Mouse (Mus musculus): ENCODE measurements around the gene Alg9.

The Alg9 gene

DNA sequence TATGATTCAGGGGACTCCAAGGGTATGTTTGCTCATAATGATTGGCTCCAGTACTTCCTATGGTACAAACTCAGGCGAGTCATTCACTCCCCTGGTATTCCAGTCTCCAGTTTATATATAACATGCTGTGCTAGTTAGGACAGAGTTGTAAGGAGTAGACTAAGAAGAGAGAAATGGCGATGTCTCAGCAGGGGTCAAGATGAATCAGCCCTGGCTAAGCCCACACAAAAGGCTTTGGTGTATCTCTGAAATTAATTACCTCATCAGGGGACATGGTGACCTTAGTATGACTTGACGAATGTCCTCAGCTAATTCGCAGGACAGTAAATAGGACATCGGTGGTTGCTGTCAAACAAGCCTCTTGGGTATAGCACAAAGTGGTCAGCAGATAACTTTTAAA, 18.1 kb upstream of the Alg9 start:
- no peak for DNase-seq (ENCODE audit: low spot score in 2 of 2)

DNA sequence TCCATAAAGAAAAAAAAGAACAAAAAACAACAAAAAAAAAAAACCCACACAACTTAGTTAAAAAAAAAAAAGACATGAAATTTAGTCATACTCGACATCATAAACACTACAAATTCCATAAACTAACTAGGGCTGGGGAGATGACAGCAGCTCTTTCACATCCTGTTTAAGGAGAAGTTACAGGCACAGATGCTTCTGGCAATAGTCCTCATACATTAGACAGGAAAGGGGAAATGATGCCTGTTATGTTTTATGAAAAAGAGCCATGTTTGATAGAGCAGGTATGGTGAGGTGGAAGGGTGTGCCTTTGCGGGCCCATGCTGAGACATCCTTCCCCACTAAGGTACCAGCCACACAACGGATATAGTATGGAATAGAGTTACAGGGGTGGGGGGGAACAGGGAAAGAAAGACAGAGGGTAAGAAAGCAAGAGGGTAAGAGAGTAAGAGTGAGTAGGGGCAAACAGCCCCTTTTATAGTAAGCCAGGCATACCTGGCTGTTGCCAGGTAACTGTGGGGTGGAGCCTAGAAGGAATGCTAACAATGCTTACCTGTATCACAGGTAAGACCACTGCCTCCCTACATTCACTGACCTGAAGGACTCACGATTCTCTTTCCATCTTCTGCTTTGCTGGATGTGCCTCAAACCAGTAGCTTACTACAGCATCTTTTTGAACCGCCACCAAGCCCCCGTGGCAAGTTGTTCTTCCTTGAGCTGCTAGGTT, 13.1 kb upstream of the Alg9 start:
- no peak for DNase-seq (ENCODE audit: low spot score in 2 of 2)

DNA sequence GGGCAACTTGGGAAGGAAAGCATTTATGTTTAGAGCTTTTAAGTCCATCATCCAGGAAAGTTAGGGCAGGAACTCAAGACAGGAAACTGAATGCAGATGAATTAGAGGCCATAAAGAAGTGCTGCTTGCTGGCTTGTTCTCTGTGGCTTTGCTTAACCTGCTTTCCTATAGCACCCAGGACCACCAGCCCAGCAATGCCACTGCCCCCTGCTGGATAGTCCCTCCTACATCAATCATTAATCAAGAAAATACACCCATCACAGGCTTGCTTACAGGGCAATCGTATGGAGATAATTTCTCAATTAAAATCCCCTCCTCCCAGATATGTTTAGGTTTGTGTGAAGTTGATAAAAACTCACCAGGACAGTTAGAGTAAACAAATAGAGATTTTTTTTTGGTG, 11.5 kb upstream of the Alg9 start:
- DNase-seq (ENCODE audit: low spot score in 2 of 2), result no peak

DNA sequence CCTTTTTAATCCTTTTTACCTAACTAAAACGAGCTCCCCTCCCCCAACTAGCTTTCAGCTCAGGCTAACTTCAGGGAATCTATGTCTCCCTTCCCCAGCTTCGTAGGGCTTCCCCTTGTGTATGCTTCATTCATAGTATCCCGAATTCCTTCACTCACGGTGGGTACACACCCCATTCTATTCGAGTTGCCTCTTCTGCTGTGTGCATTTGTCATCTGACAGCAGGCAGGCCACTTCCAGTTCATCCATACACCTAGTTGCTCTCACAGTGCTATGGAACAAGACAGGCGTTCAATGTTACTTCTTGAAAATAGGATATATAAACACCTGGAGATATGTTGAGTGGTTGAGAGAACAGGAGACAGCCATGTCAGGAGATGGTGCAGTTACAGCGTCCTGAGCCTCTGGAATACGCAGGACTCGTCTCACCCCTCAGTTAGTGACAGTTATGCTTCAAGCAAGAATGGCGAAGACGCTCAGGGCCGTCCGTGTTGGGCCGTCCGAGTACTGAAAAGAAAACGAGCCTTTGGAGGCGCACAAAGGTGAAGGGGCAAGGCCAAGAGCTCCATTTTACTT, 7.2 kb upstream of the Alg9 start:
- no peak for DNase-seq (ENCODE audit: low spot score in 2 of 2)

DNA sequence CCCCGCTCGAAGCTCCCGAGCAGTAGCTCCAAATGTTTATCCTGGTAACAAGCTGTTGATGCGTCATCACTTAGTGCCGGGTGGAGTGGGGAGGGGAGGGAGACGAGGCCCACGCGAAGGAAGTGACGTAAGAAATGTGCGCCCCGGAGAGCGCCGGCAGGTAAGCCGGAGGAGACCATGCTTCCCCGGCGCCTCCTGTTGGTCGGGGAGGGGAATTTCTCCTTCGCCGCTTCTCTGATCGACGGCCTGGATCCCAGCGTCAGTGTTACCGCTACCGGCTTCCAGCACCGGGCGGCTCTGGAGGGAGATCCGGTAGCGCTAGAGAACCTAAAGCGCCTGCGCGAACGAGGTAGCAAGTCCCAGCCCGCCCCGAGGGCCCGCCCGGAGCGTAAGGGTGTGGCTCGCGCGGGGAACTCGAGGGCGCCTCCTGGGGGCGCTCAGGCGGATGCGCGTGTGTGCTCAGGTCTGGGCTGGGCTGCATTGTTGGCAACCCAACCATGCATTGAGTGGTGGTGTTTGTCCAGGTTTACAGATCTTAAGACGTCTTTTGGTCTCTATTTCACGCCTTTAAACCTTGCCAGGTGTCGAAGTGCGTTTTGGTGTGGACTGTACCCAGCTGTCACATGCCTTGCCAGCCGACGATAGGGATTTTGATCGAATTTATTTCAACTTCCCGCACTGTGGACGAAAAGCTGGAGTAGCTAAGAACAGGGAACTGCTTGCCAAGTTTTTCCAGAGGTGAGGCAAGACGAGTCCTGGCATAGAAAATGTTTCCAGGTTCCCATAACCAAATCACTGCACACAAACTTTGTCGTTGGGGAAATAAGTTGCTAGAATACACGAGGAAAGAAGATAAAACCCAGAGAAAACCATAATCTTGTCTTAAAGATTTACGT, 6.5 kb upstream of the Alg9 start, which contains the start of gene Fdxacb1:
Gene Fdxacb1 (plus strand): TSS at position 130 of the 896 bp plus-strand sequence.
- peak; percentile 98 to 99 for DNase-seq (ENCODE audit: low spot score in 2 of 2)

DNA sequence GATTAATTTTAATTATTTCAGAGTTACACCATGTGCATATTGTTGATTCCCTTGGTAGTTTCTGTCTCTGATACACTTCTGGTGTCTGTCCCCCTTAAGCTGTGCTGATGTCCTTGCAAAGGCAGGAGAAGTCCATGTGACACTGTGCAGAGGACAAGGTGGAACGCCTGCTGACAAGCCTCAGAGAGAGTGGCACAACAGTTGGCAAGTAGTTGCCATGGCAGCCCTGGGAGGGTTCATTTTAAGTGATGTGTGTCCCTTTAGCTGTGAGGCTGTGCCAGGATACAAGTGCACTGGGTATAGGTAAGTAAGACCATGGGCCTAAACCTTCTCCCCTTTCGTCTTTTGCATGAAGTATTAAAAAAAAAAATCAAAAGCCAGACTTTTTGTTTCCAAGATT, 4.8 kb upstream of the Alg9 start:
- DNase-seq (ENCODE audit: low spot score in 2 of 2), result no peak

DNA sequence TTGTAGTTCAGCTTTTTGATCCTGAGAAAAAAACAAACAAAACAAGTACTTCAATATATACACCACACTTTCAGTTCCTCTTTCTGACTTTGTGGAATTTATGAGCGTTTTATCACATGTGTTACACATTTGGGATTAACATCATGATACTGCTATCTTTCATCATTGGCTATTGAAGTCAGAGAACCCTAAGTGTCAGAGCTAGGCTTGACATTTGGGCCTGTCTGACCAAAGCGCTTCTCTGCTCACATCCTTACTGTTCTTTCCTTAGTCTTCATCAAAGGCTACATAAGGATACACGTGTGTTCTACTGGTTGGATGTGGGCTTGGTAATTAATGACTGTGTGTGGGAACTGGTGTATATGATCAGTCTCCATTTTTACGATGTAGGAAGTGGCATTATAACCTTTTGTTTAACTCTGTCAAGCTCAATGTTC, 775 bp upstream of the Alg9 start:
- DNase-seq (ENCODE audit: low spot score in 2 of 2), result no peak

DNA sequence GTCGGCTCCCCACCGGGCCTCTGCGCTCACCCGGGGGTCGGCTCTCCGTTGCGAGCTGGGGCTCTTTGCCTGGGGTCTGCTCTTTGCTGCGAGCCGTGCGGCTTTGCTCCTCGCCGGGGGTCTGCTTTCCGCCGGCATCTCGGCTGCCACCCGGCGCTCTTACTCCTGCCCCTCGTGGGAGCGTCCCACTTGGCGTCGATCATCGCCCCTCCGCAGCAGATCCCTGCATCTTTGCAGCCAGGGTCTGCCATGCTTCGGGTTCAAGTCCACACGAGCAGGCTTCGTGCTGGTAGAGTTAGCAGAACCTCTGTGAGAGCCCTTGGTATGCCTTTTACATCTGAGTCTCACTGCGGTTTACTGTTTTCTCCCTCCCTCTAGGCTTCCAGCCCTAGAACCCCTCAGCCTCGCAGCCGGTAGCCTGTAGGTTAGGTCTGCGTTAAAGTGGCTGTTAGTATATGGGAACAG, 875 bp downstream of the Alg9 start:
- DNase-seq (ENCODE audit: low spot score in 2 of 2), result no peak

DNA sequence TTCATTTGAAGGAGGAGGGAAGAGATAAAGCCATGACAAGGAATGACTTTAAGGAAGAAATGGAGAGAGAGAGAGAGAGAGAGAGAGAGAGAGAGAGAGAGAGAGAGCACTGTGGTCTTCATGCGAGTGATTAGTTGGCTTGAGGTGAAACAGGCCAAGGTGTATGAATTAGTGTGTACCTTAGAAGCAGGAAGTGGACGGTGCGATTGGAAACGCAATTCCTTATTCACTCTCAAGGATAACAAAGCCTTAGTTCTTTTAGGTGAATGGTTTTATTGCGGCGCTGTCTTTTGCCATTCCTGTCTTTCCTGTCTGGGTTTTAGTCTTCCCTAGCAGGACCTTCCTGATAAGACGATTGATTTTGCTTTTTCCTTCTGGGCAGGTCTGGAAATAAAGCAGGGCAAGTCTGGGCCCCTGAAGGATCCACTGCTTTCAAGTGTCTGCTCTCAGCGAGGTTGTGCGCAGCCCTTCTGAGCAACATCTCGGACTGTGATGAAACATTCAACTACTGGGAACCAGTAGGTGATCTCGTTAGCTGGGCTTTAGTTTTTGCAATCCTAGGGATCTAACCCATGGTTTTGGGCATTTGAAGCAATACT, 1.4 kb downstream of the Alg9 start:
- no peak for DNase-seq (ENCODE audit: low spot score in 2 of 2)

DNA sequence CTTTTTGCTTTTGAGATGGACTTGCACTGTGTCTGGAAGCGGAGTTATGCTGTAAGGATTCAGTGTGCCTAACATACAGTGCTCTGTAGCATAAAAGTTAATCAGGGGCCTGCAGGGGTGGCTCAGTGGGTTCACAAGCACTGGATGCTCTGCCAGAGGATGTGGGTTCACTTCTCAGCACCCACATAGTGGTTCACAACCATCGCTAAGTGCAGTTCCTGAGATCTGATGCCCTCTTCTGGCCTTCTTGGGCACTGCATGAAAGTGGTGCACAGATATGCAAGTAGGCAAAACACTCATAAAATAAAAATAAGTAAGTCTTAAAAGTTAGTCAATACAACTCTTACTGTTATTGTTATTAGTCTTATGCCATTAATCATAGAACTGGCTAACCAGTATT, 7.3 kb downstream of the Alg9 start:
- DNase-seq (ENCODE audit: low spot score in 2 of 2), result no peak

DNA sequence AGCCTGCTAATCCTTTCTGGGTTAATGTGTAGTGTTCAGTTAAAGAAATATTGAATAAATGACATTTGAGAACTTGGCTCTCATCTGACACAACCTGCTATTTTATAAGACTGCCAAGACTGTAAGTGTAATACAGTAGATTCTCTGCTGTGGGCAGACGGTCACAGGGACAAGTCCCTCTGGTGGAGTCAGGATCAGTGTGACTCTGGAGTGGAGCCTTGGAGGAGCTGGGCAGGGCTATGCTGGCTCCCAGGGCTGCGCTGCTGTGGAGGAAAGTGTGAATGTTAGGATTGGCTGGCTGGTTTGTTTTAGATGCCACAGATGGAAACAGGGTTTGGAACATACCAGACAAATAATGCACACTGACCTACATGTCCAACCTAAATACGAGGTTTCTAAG, 20.4 kb downstream of the Alg9 start:
- no peak for DNase-seq (ENCODE audit: low spot score in 2 of 2)

DNA sequence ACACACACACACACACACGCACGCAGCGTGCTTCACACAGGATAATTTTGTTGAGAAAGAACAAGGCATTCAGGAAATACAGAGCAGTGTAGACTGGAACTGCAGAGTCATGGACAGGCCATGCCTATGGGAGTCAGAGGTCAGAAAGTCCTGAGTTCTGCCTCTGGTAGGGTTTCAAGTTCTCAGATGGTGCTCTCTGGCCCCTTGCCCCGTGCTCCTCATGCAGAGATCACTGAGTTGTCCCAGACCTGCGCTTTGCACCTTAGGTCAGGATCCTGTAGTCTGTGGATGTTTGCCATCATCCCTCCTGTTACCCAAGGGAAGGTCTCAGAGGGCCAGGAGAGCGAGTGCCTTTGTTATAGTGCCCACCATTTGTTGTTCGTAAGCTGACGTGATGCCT, 22.0 kb downstream of the Alg9 start:
- no peak for DNase-seq (ENCODE audit: low spot score in 2 of 2)

DNA sequence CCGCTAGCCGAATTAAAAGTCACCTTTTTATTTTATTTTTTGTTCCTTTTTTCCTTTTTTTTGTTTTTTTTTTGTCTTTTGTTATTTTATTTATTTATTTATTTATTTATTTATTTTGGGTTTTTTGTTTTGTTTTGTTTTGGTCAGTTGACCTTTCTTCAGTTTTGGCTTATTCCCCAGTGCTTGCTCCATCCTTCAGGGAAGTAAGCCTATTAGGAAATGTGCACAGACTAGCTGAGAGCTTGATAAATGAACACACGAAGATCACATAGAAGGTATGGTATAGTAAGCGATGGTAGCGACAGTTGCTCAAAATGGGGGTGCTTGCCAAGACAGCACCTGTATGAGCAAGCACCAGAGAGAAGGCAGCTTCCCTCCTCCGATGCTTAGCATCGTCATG, 22.8 kb downstream of the Alg9 start:
- DNase-seq (ENCODE audit: low spot score in 2 of 2), result no peak

DNA sequence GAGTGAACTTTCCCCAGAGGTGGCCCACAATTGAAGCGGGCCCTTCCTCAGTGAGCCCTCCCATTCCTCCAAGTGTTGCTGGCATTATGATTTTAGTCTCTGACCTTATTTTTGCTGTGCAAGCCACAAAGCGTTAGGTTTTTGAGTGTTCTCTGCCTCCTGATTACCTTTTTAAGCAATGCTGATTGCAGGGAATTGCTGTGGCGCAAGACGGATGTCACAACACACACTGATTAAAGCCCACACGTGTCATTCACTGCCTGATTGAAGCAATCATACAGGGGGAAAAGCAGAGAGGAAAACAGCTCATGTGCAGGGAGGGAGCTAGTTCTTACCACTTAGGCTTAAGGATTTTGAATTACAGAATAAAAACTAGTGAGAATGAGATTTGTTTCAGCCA, 23.5 kb downstream of the Alg9 start:
- no peak for DNase-seq (ENCODE audit: low spot score in 2 of 2)

DNA sequence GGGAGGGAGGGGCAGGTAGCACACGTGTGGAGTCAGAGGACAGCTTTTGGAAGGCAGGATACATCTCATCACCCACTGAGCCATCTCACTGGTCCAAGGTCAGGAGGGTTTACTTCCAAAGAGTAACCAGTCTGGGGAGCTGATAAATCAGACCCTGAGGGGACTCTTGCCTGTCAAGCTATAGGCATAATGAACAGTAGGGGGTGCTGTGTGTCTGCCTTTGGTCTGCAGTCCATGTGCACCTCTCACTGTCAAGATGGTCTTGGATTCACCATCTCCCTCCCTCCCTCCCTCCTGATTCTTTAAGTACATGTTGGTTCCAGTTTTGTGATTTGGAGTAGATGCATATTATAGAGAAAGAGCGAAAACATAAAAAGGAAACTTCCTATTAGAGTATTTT, 26.2 kb downstream of the Alg9 start:
- no peak for DNase-seq (ENCODE audit: low spot score in 2 of 2)

DNA sequence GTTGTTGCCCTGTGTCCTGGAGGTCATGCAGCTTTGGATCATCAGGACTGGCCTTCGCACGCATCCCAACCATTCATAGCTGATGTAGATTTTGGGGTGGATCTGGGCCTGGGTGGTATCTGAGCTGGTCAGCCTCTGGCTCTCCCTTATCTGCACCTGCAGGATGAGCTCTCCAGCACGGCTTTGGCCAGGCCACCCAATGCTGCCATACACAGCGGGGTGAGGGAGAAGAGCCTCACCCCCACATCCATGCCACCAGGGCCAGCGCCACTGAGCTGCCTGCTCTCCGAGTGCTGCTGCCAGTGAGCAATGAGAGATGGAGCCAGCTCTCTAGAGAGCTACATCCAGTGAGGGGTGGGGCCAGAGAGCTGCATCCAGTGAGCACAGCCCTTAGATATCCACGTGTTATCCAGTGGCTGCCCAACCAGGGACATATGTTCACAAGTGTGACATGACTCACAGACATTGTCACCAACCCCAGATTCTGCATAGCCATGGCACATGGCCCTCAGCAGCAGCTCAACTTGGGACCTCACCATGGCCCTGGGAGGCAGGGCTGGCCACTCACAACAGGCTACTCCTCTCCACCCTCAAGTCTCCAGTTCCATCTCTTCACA, 28.3 kb downstream of the Alg9 start:
- no peak for DNase-seq (ENCODE audit: low spot score in 2 of 2)

DNA sequence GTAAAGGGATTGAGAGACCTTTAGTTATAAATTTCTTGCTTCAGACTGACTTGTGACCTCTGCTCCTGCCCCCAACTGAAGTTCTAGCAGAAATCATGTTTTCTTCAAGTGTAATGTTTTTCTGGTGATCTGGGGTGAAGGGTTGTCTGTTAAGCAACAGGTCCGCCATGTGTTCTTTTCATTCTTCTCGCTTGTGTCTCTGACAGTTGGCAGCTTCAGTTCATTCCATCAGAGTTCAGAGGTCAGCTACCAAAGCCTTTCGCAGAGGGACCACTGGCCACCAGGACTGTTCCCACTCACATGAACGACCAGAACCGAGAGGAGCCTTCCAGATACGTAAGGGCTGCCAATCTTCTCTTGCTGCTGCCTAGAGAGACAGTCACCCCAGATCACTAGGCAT, 33.7 kb downstream of the Alg9 start:
- no peak for DNase-seq (ENCODE audit: low spot score in 2 of 2)

DNA sequence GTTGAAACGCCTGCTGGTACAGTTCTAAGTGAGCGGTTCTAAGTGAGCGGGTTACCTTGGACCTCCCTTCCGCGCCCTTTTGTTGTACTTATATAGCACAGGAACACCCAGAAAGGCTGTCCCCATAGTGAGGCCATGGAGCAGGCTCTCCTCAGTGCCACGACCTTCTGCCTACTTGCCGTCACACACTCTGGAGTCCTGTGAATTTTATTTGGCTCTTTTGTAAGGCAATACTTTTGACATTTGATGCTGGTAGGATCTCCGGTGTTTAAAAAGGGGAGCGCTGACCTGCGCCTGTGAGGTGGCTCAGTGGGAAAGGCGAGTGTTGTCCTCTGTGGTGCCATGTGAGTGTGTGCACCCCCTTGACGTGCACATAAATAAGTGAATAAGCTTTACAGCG, 34.3 kb downstream of the Alg9 start:
- DNase-seq (ENCODE audit: low spot score in 2 of 2), result no peak

DNA sequence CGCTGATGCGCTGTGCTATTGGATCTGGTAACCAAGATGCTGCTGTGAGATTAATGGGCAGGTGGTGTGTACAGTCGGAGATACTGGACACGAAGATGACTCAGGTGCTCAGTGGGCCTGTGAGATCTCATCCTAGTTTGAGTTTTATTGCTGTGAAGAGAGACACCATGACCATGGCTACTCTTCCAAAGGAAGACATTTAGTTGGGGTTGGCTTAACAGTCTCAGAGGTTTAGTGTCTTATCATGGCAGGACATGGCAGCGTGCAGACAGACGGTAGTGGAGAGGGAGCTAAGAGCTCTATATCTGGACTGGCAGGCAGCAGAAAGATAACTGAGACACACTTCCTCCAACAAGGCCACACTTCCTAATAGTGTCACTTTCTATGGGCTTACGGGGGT, 36.4 kb downstream of the Alg9 start:
- no peak for DNase-seq (ENCODE audit: low spot score in 2 of 2)

DNA sequence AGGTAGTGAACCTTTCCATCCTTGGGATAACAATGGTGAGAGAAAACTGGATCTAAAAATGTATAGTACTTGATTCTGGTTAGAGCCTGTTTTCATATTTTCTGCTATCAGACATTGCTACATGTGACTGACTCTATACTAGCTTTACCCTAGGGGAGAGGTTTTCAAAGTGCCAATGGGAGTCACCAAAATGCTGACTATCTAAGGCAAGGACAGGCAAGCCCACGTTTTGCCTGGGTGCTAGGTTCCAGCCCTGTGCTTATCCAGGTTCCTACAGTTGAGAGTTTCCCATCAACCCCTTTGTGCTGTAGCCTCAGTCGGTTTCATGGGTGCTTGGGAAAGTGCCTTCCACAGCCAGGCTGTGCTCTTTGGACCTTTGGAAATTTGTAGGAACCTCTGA, 36.9 kb downstream of the Alg9 start:
- DNase-seq (ENCODE audit: low spot score in 2 of 2), result no peak

DNA sequence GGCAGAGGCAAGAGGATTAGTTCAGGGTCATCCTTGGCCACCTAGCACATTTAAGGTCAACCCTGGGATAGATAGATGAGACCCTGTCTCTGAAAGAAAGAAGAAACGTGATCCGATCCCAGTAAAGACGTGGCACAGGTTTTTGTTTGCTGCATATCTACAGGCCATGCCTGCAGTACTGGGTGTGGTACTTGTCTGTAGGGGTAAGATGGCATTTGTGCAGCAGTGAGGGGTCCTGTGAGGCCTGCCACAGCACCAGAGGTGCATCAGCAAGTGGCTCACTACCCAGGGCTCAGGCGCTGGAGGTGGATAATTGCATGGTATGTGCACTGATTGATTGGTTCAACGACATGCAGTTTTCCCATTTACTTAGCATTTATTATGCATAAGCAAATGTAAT, 39.0 kb downstream of the Alg9 start:
- DNase-seq (ENCODE audit: low spot score in 2 of 2), result no peak

DNA sequence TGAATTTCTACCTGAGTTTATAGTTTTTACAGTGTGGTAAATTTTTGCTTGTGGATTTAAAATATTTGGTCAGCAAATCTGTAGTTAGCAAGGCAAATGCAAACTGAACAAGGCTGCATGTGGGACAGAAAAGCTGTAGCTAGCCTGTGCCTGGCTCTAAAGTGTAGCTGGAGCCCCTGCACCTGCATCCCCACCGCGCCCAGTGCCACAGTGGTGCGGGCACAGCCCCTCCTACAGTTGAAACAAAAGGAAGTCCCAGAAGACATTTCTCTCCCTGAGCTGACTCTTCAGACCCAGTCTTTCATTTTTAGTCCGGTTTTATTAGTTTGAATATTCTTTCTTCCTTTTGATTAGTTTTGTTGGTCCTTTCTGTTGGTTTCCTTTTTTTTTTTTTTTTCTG, 40.8 kb downstream of the Alg9 start:
- no peak for DNase-seq (ENCODE audit: low spot score in 2 of 2)

All from frontal cortex, postnatal 10 days (tissue).